Mouse (Mus musculus) liver (tissue): ENCODE results near the gene Snhg11.

Experiments used
- DNase-seq: peaks from one replicate; pipeline ENCODE4 v3.0.0-alpha.2; 2020; ENCODE audit warnings: mixed read lengths

Snhg11 gene

GRCm38 (mm10) chr2:158375443-158376122, at the start of gene Snhg11:
TSS of gene Snhg11 (plus strand) at chr2:158375638.
- DNase-seq, result peak; percentile 53

- no peak for DNase-seq
Measured at GRCm38 (mm10) chr2:158334356-158334755, 41.1 kb upstream of the Snhg11 start.

GRCm38 (mm10) chr2:158337698-158338097, 37.7 kb upstream of the Snhg11 start:
- DNase-seq, result no peak

- peak; percentile 61 for DNase-seq
Measured at GRCm38 (mm10) chr2:158339948-158340564, 35.4 kb upstream of the Snhg11 start.

- no peak for DNase-seq
Measured at GRCm38 (mm10) chr2:158341324-158341723, 34.1 kb upstream of the Snhg11 start.

GRCm38 (mm10) chr2:158343495-158343894, 31.9 kb upstream of the Snhg11 start:
- DNase-seq, result no peak

- DNase-seq, result no peak
Measured at GRCm38 (mm10) chr2:158346467-158346866, 29.0 kb upstream of the Snhg11 start.

GRCm38 (mm10) chr2:158347868-158348267, 27.6 kb upstream of the Snhg11 start:
- DNase-seq, result peak; percentile 60

- DNase-seq, result no peak
Measured at GRCm38 (mm10) chr2:158352801-158353520, 22.5 kb upstream of the Snhg11 start.

GRCm38 (mm10) chr2:158354348-158355114, 20.9 kb upstream of the Snhg11 start:
- no peak for DNase-seq

GRCm38 (mm10) chr2:158355238-158355637, 20.2 kb upstream of the Snhg11 start:
- no peak for DNase-seq

GRCm38 (mm10) chr2:158356121-158356520, 19.3 kb upstream of the Snhg11 start:
- no peak for DNase-seq

GRCm38 (mm10) chr2:158359757-158360620, 15.4 kb upstream of the Snhg11 start:
- DNase-seq, result no peak

GRCm38 (mm10) chr2:158360873-158361677, 14.4 kb upstream of the Snhg11 start:
- DNase-seq, result peak; percentile 90

- no peak for DNase-seq
Measured at GRCm38 (mm10) chr2:158361678-158362320, 13.6 kb upstream of the Snhg11 start.

- DNase-seq, result no peak
Measured at GRCm38 (mm10) chr2:158364175-158364574, 11.3 kb upstream of the Snhg11 start.

GRCm38 (mm10) chr2:158365099-158365850, 10.2 kb upstream of the Snhg11 start:
- no peak for DNase-seq

- no peak for DNase-seq
Measured at GRCm38 (mm10) chr2:158367654-158368053, 7.8 kb upstream of the Snhg11 start.

- DNase-seq, result no peak
Measured at GRCm38 (mm10) chr2:158368313-158368712, 7.1 kb upstream of the Snhg11 start.
